ENCODE assay signal across 39 mouse cellular contexts in genomic region chr17:19692062-19692461, GRCm38 (mm10). TPM values are rescaled to one million over a fixed set of nuclear protein-coding genes. Genes with fewer than 3 reads are reported as not detected.
"Had no signal": no experiment of that assay in that cellular context is flagged by ENCODE, and none has a peak within 500 bp of the region (broad histone marks: within the 10 kb centered on the region; RNA-seq: fewer than 3 reads in every experiment).

No protein-coding gene starts in this region.

- H3K9me3 ChIP-seq: limb, embryonic 10.5 days; liver, embryonic 13.5 days; liver, embryonic 15.5 days; lung, embryonic 15.5 days had no signal

- DNase-seq: left cerebral cortex, postnatal 4 days; liver; liver, embryonic 13.5 days; liver, postnatal 0 days; lung, adult 18-20 months; lung, adult 2 months; lung, embryonic 14.5 days; lung, postnatal 10 days; lung, postnatal 14 days; lung, postnatal 36 days; lung, postnatal 4 days; midbrain, embryonic 14.5 days had no signal

- H3K4me2 ChIP-seq: limb, embryonic 12.5 days; limb, embryonic 13.5 days; limb, embryonic 15.5 days; liver, embryonic 11.5 days; liver, embryonic 12.5 days; liver, embryonic 13.5 days; liver, embryonic 15.5 days; lung, embryonic 14.5 days; lung, embryonic 15.5 days; midbrain, embryonic 11.5 days; midbrain, embryonic 12.5 days; midbrain, embryonic 13.5 days; midbrain, embryonic 15.5 days; neural tube, embryonic 12.5 days had no signal

- H3K27ac ChIP-seq: limb, embryonic 10.5 days; limb, embryonic 12.5 days; limb, embryonic 13.5 days; limb, embryonic 15.5 days; liver, embryonic 12.5 days; liver, embryonic 13.5 days; liver, embryonic 14.5 days; liver, embryonic 15.5 days; lung, embryonic 15.5 days; macrophage; midbrain, embryonic 10.5 days; midbrain, embryonic 12.5 days; midbrain, embryonic 13.5 days; midbrain, embryonic 15.5 days; neural tube, embryonic 12.5 days had no signal

- H3K4me1 ChIP-seq: limb, embryonic 10.5 days; limb, embryonic 12.5 days; limb, embryonic 13.5 days; limb, embryonic 15.5 days; liver, embryonic 12.5 days; liver, embryonic 13.5 days; liver, embryonic 15.5 days; lung, embryonic 15.5 days; megakaryocyte, embryonic 14.5 days; midbrain, embryonic 10.5 days; midbrain, embryonic 12.5 days; midbrain, embryonic 13.5 days; midbrain, embryonic 15.5 days; neural tube, embryonic 12.5 days had no signal

- H3K9ac ChIP-seq: limb, embryonic 12.5 days; limb, embryonic 13.5 days; limb, embryonic 15.5 days; liver, embryonic 12.5 days; liver, embryonic 13.5 days; liver, embryonic 14.5 days; liver, embryonic 15.5 days; liver, postnatal 0 days; lung, embryonic 14.5 days; lung, embryonic 15.5 days; midbrain, embryonic 12.5 days; midbrain, embryonic 13.5 days; midbrain, embryonic 15.5 days; neural tube, embryonic 12.5 days had no signal

- H3K36me3 ChIP-seq: limb, embryonic 10.5 days; limb, embryonic 12.5 days; limb, embryonic 13.5 days; limb, embryonic 15.5 days; liver, embryonic 12.5 days; liver, embryonic 13.5 days; liver, embryonic 15.5 days; lung, embryonic 15.5 days; midbrain, embryonic 10.5 days; midbrain, embryonic 12.5 days; midbrain, embryonic 13.5 days; midbrain, embryonic 15.5 days; neural tube, embryonic 12.5 days had no signal

- H3K4me3 ChIP-seq: limb, embryonic 10.5 days; limb, embryonic 12.5 days; limb, embryonic 13.5 days; limb, embryonic 15.5 days; liver, embryonic 12.5 days; liver, embryonic 13.5 days; liver, embryonic 15.5 days; lung, embryonic 15.5 days; megakaryocyte, embryonic 14.5 days; midbrain, embryonic 10.5 days; midbrain, embryonic 12.5 days; midbrain, embryonic 13.5 days; midbrain, embryonic 15.5 days; myocyte; neural tube, embryonic 12.5 days had no signal

- H3K27me3 ChIP-seq: limb, embryonic 12.5 days; limb, embryonic 13.5 days; limb, embryonic 15.5 days; liver, embryonic 12.5 days; liver, embryonic 13.5 days; liver, embryonic 15.5 days; lung, embryonic 15.5 days; megakaryocyte, embryonic 14.5 days; midbrain, embryonic 12.5 days; midbrain, embryonic 13.5 days; midbrain, embryonic 15.5 days; neural tube, embryonic 12.5 days had no signal

- ATAC-seq: liver, embryonic 12.5 days; liver, postnatal 0 days; lung, postnatal 0 days; midbrain, embryonic 13.5 days; midbrain, embryonic 15.5 days; midbrain, embryonic 16.5 days had no signal

RNA-seq across cellular contexts. Expression of gene Vmn2r102, which starts 31.9 kb away (rescaled TPM):
- polyA plus RNA-seq: limb, embryonic 10.5 days; limb, embryonic 11.5 days; limb, embryonic 12.5 days; limb, embryonic 13.5 days; limb, embryonic 14.5 days; limb, embryonic 15.5 days; liver, adult 2 months; liver, embryonic 11.5 days; liver, embryonic 12.5 days; liver, embryonic 13.5 days; liver, embryonic 14.5 days; liver, embryonic 15.5 days; liver, embryonic 16.5 days; liver, postnatal 0 days; lung, adult 2 months; lung, embryonic 14.5 days; lung, embryonic 15.5 days; lung, embryonic 16.5 days; lung, postnatal 0 days; macrophage; midbrain, embryonic 10.5 days; midbrain, embryonic 11.5 days; midbrain, embryonic 12.5 days; midbrain, embryonic 13.5 days; midbrain, embryonic 14.5 days; midbrain, embryonic 15.5 days; midbrain, embryonic 16.5 days; midbrain, postnatal 0 days; myocyte; neural tube, embryonic 11.5 days; neural tube, embryonic 12.5 days had no signal
